Mouse (Mus musculus): Measurements from ENCODE around the gene Sdk1. TPM values are rescaled to one million over a fixed set of nuclear protein-coding genes. Genes with fewer than 3 reads are reported as not detected.

Gene Sdk1
- total RNA-seq, 1 experiment, result 1.2 TPM

- Histone ChIP-seq H3K4me1 (ENCODE audit: control insufficient read depth in 2 of 2, insufficient read depth in 2 of 2, low read length in 2 of 2, poor library complexity in 1 of 2) (no peaks in the 10 kb centered on the region), H3K36me3 (ENCODE audit: control insufficient read depth, insufficient read depth, low read length, poor library complexity, severe bottlenecking) (no peaks in the 10 kb centered on the region), H3K27ac (ENCODE audit: insufficient read depth, low read depth, low read length, poor library complexity, severe bottlenecking) (no peak overlapping the region), H3K9me3 (ENCODE audit: control insufficient read depth, insufficient read depth, low read depth, low read length) (no peaks in the 10 kb centered on the region), H3K4me3 (ENCODE audit: insufficient read depth in 1 of 2, low read depth in 1 of 2, low read length in 2 of 2, poor library complexity in 1 of 2, severe bottlenecking in 1 of 2) (no peak overlapping the region), H3K9ac (ENCODE audit: insufficient read depth, low read depth, low read length, poor library complexity, severe bottlenecking) (no peak overlapping the region)
- in situ Hi-C loops (cut with MboI; ENCODE audit: low sequenced_read_pairs in 2 of 2, unreplicated experiment in 2 of 2), result no loop called here
- DNase-seq (ENCODE audit: low read depth, low spot score), result no peak
- TF ChIP-seq MAFK (IDR thresholded peaks at IDR 0.05; ENCODE audit: insufficient read depth, low read depth, low read length), result no peak
- TF ChIP-seq HCFC1 (IDR thresholded peaks at IDR 0.05; ENCODE audit: borderline replicate concordance, insufficient read depth, low read length), result no peak
- TF ChIP-seq CHD2 (IDR thresholded peaks at IDR 0.05; ENCODE audit: low read depth, low read length), result no peak
- TF ChIP-seq ZC3H11A (IDR thresholded peaks at IDR 0.05; ENCODE audit: borderline replicate concordance, low read depth, low read length), result no peak
- no peak for TF ChIP-seq ZNF384 (IDR thresholded peaks at IDR 0.05; ENCODE audit: low read depth, low read length)
Observed at GRCm38 (mm10) chr5:141912881-141913280, 671.6 kb downstream of the Sdk1 start.

DNA sequence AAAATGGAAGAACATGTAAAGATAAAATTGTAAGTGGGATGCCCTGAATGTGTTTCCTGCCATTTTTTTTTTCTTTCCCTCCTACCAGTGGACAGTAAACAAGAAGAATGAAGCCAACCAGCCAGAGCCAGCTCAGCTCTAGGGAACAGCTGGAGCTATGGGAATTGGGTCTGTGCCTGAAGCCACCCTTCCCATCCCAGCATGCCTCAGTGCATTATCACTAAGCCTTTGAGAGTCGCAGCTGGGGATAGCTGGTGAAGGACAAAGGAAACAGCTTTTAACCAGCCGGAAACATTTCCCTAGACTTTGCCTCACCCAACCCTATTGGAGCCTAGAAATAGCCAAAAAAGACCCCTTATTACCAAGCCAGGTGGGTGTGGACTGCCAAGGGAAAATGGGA, 675.7 kb downstream of the Sdk1 start:
- Histone ChIP-seq H3K27ac (ENCODE audit: insufficient read depth, low read depth, low read length, poor library complexity, severe bottlenecking) (no peak overlapping the region), H3K9ac (ENCODE audit: insufficient read depth, low read depth, low read length, poor library complexity, severe bottlenecking) (no peak overlapping the region), H3K36me3 (ENCODE audit: control insufficient read depth, insufficient read depth, low read length, poor library complexity, severe bottlenecking) (no peaks in the 10 kb centered on the region), H3K4me1 (ENCODE audit: control insufficient read depth in 2 of 2, insufficient read depth in 2 of 2, low read length in 2 of 2, poor library complexity in 1 of 2) (no peaks in the 10 kb centered on the region), H3K9me3 (ENCODE audit: control insufficient read depth, insufficient read depth, low read depth, low read length) (no peaks in the 10 kb centered on the region), H3K4me3 (ENCODE audit: insufficient read depth in 1 of 2, low read depth in 1 of 2, low read length in 2 of 2, poor library complexity in 1 of 2, severe bottlenecking in 1 of 2) (no peak overlapping the region)
- no peak for DNase-seq (ENCODE audit: low read depth, low spot score)
- in situ Hi-C loops (cut with MboI; ENCODE audit: low sequenced_read_pairs in 2 of 2, unreplicated experiment in 2 of 2), result no loop called here
- no peak for TF ChIP-seq HCFC1 (IDR thresholded peaks at IDR 0.05; ENCODE audit: borderline replicate concordance, insufficient read depth, low read length)
- no peak for TF ChIP-seq CHD2 (IDR thresholded peaks at IDR 0.05; ENCODE audit: low read depth, low read length)
- TF ChIP-seq ZC3H11A (IDR thresholded peaks at IDR 0.05; ENCODE audit: borderline replicate concordance, low read depth, low read length), result no peak
- TF ChIP-seq MAFK (IDR thresholded peaks at IDR 0.05; ENCODE audit: insufficient read depth, low read depth, low read length), result no peak
- TF ChIP-seq ZNF384 (IDR thresholded peaks at IDR 0.05; ENCODE audit: low read depth, low read length), result no peak

GRCm38 (mm10) chr5:141939000-141939399, 697.7 kb downstream of the Sdk1 start:
- TF ChIP-seq MAFK (IDR thresholded peaks at IDR 0.05; ENCODE audit: insufficient read depth, low read depth, low read length) (no peak), ZNF384 (IDR thresholded peaks at IDR 0.05; ENCODE audit: low read depth, low read length) (no peak), HCFC1 (IDR thresholded peaks at IDR 0.05; ENCODE audit: borderline replicate concordance, insufficient read depth, low read length) (no peak), CHD2 (IDR thresholded peaks at IDR 0.05; ENCODE audit: low read depth, low read length) (no peak), ZC3H11A (IDR thresholded peaks at IDR 0.05; ENCODE audit: borderline replicate concordance, low read depth, low read length) (no peak)
- H3K4me1 ChIP-seq (ENCODE audit: control insufficient read depth in 2 of 2, insufficient read depth in 2 of 2, low read length in 2 of 2, poor library complexity in 1 of 2), result no peaks in the 10 kb centered on the region
- H3K9me3 ChIP-seq (ENCODE audit: control insufficient read depth, insufficient read depth, low read depth, low read length), result no peaks in the 10 kb centered on the region
- no peak overlapping the region for H3K4me3 ChIP-seq (ENCODE audit: insufficient read depth in 1 of 2, low read depth in 1 of 2, low read length in 2 of 2, poor library complexity in 1 of 2, severe bottlenecking in 1 of 2)
- no peak overlapping the region for H3K27ac ChIP-seq (ENCODE audit: insufficient read depth, low read depth, low read length, poor library complexity, severe bottlenecking)
- in situ Hi-C loops (cut with MboI; ENCODE audit: low sequenced_read_pairs in 2 of 2, unreplicated experiment in 2 of 2), result no loop called here
- no peaks in the 10 kb centered on the region for H3K36me3 ChIP-seq (ENCODE audit: control insufficient read depth, insufficient read depth, low read length, poor library complexity, severe bottlenecking)
- H3K9ac ChIP-seq (ENCODE audit: insufficient read depth, low read depth, low read length, poor library complexity, severe bottlenecking), result no peak overlapping the region
- no peak for DNase-seq (ENCODE audit: low read depth, low spot score)

DNA sequence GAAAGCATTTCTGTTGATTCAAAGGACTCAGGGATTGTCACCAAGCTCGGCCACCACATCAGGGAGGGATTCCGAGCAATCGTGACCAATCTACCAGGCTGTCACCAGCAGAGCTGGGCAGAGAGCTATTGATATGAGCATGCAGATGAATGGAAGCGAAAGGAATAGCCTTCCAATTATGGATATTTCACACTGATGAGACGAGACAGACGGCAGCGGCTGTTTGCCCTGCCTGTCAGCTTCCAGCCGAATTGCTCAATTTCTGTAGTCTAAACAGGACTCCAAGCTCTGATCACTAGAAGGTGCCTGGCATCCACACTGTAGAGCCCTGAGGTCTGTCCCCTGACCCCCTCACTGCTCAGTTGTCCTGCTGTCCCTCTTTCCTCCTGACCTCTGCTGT, 699.3 kb downstream of the Sdk1 start:
- Histone ChIP-seq H3K4me1 (ENCODE audit: control insufficient read depth in 2 of 2, insufficient read depth in 2 of 2, low read length in 2 of 2, poor library complexity in 1 of 2) (no peaks in the 10 kb centered on the region), H3K36me3 (ENCODE audit: control insufficient read depth, insufficient read depth, low read length, poor library complexity, severe bottlenecking) (no peaks in the 10 kb centered on the region), H3K9ac (ENCODE audit: insufficient read depth, low read depth, low read length, poor library complexity, severe bottlenecking) (no peak overlapping the region), H3K9me3 (ENCODE audit: control insufficient read depth, insufficient read depth, low read depth, low read length) (no peaks in the 10 kb centered on the region), H3K4me3 (ENCODE audit: insufficient read depth in 1 of 2, low read depth in 1 of 2, low read length in 2 of 2, poor library complexity in 1 of 2, severe bottlenecking in 1 of 2) (no peak overlapping the region), H3K27ac (ENCODE audit: insufficient read depth, low read depth, low read length, poor library complexity, severe bottlenecking) (no peak overlapping the region)
- no peak for TF ChIP-seq CHD2 (IDR thresholded peaks at IDR 0.05; ENCODE audit: low read depth, low read length)
- TF ChIP-seq MAFK (IDR thresholded peaks at IDR 0.05; ENCODE audit: insufficient read depth, low read depth, low read length), result no peak
- DNase-seq (ENCODE audit: low read depth, low spot score), result no peak
- in situ Hi-C loops (cut with MboI; ENCODE audit: low sequenced_read_pairs in 2 of 2, unreplicated experiment in 2 of 2), result no loop called here

DNA sequence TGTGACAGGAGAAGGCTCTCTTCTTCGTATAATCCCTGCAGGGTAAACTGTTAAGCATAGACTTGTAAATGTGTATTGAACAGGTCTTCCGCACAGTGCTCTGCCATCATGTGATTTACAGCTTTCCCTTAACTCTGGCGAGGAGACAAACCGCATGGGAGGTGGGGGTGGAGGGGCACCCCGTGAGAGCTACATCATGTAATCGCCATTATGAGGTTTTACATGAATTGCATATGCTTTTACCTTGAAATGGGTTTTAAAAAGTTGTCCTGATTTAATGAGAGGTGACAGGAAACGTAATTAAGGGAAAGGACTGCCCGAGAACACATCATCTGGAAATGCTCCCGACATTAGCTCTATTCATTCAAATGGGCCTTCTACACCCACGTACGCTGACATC, 709.5 kb downstream of the Sdk1 start:
- Histone ChIP-seq H3K9ac (ENCODE audit: insufficient read depth, low read depth, low read length, poor library complexity, severe bottlenecking) (no peak overlapping the region), H3K4me3 (ENCODE audit: insufficient read depth in 1 of 2, low read depth in 1 of 2, low read length in 2 of 2, poor library complexity in 1 of 2, severe bottlenecking in 1 of 2) (no peak overlapping the region), H3K27ac (ENCODE audit: insufficient read depth, low read depth, low read length, poor library complexity, severe bottlenecking) (no peak overlapping the region), H3K36me3 (ENCODE audit: control insufficient read depth, insufficient read depth, low read length, poor library complexity, severe bottlenecking) (no peaks in the 10 kb centered on the region), H3K4me1 (ENCODE audit: control insufficient read depth in 2 of 2, insufficient read depth in 2 of 2, low read length in 2 of 2, poor library complexity in 1 of 2) (no peaks in the 10 kb centered on the region), H3K9me3 (ENCODE audit: control insufficient read depth, insufficient read depth, low read depth, low read length) (no peaks in the 10 kb centered on the region)
- in situ Hi-C loops (cut with MboI; ENCODE audit: low sequenced_read_pairs in 2 of 2, unreplicated experiment in 2 of 2), result no loop called here
- TF ChIP-seq MAFK (IDR thresholded peaks at IDR 0.05; ENCODE audit: insufficient read depth, low read depth, low read length) (no peak), ZC3H11A (IDR thresholded peaks at IDR 0.05; ENCODE audit: borderline replicate concordance, low read depth, low read length) (no peak), CHD2 (IDR thresholded peaks at IDR 0.05; ENCODE audit: low read depth, low read length) (no peak), ZNF384 (IDR thresholded peaks at IDR 0.05; ENCODE audit: low read depth, low read length) (no peak), HCFC1 (IDR thresholded peaks at IDR 0.05; ENCODE audit: borderline replicate concordance, insufficient read depth, low read length) (no peak)
- DNase-seq (ENCODE audit: low read depth, low spot score), result no peak
